Mouse (Mus musculus) neural tube, embryonic 12.5 days (tissue): ENCODE results near the gene Marveld1. TPM values are rescaled to one million over a fixed set of nuclear protein-coding genes. Genes with fewer than 3 reads are reported as not detected.

ENCODE experiments used
- ATAC-seq: fragments of 200-750 bp; cut with Nextera tagmentation; 2 replicates; pipeline ENCODE4 v1.8.0; 2017; ENCODE audit warnings: low read depth, mild to moderate bottlenecking, moderate TSS enrichment, moderate library complexity; ENCODE audit not compliant: low FRiP score
- H3K27ac ChIP-seq: fragments of 300-500 bp; sonication (generic); 2 replicates; pipeline ENCODE4 v1.5.1; 2016
- H3K27me3 ChIP-seq: fragments of 300-500 bp; sonication (generic); replicated peaks from 2 replicates; pipeline ENCODE4 v1.6.1; 2016; ENCODE audit warnings: mild to moderate bottlenecking
- H3K36me3 ChIP-seq: fragments of 300-500 bp; sonication (generic); 2 replicates; pipeline ENCODE4 v1.6.1; 2016; ENCODE audit warnings: mild to moderate bottlenecking
- H3K4me1 ChIP-seq: fragments of 300-500 bp; sonication (generic); 2 replicates; pipeline ENCODE4 v1.6.1; 2016
- H3K4me2 ChIP-seq: fragments of 300-500 bp; sonication (generic); replicated peaks from 2 replicates; pipeline ENCODE4 v1.6.1; 2016; ENCODE audit warnings: mild to moderate bottlenecking
- H3K4me3 ChIP-seq: fragments of 300-500 bp; sonication (generic); 2 replicates; pipeline ENCODE4 v1.5.1; 2016
- H3K9ac ChIP-seq: fragments of 300-500 bp; sonication (generic); 2 replicates; pipeline ENCODE4 v1.6.1; 2016; ENCODE audit warnings: mild to moderate bottlenecking
- H3K9me3 ChIP-seq: fragments of 300-500 bp; sonication (generic); 2 replicates; pipeline ENCODE4 v1.6.1; 2016; ENCODE audit warnings: mild to moderate bottlenecking
- WGBS: fragments of 180-500 bp; shearing (Covaris S2); methylation state at CpG from one replicate; pipeline ENCODE4 v1.1.7; 2016; 5-methylcytosine and 5-hydroxymethylcytosine counted together
- polyA plus RNA-seq: library from polyadenylated mRNA; unstranded; fragments of >200 nt; fragmentation: Nextera tagmentation; extraction: Ambion mirVana; gene quantifications from 2 replicates; pipeline ENCODE4 v1.2.1, GENCODE M21; 2016

The Marveld1 gene
- polyA plus RNA-seq, 1 experiment from 2014 or later, result 12.1 TPM

- Histone ChIP-seq H3K4me2 (no peak overlapping the region), H3K36me3 (no peaks in the 10 kb centered on the region), H3K27me3 (peaks cover 30% of the 10 kb centered on the region), H3K4me1 (peaks cover 18% of the 10 kb centered on the region), H3K9ac (no peak overlapping the region), H3K9me3 (no peaks in the 10 kb centered on the region), H3K27ac (no peak overlapping the region), H3K4me3 (no peak overlapping the region)
- 53% methylated on average over 6 of the region's 6 CpGs for WGBS
- ATAC-seq, result no peak
These were observed 3.1 kb upstream of the Marveld1 start for GRCm38 (mm10) chr19:42144067-42144466.

GRCm38 (mm10) chr19:42144541-42145167 is 2.5 kb upstream of the Marveld1 start:
- H3K4me1 ChIP-seq, result peaks cover 18% of the 10 kb centered on the region
- no peak overlapping the region for H3K27ac ChIP-seq
- no peak overlapping the region for H3K9ac ChIP-seq
- peaks cover 36% of the 10 kb centered on the region for H3K27me3 ChIP-seq
- no peak for ATAC-seq
- 31% methylated on average over 8 of the region's 8 CpGs for WGBS
- no peak overlapping the region for H3K4me3 ChIP-seq
- H3K4me2 ChIP-seq, result no peak overlapping the region
- H3K36me3 ChIP-seq, result no peaks in the 10 kb centered on the region
- no peaks in the 10 kb centered on the region for H3K9me3 ChIP-seq

DNA sequence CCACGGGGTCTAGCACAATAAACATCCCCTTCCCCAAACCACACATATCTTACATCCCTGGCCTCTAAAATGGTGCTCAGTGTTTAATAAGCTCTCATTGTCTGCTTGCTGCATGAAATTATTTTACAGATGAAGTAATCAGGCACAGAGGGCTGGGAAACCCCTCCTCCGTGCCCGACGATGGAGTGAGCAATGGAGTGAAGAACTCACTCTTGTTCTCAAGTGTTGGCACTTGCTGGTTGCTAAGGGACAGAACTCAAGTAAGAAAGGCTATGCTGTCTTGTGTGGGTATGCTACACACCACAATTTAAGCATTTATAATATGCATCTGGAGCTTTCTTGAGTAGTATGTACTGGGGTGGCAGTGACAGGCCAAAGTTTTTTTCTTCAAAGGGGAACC is 2.0 kb upstream of the Marveld1 start:
- H3K36me3 ChIP-seq, result no peaks in the 10 kb centered on the region
- ATAC-seq, result no peak
- no peaks in the 10 kb centered on the region for H3K9me3 ChIP-seq
- H3K4me3 ChIP-seq, result no peak overlapping the region
- H3K27ac ChIP-seq, result no peak overlapping the region
- WGBS, result 67% methylated on average over 4 of the region's 4 CpGs
- no peak overlapping the region for H3K4me2 ChIP-seq
- peaks cover 38% of the 10 kb centered on the region for H3K27me3 ChIP-seq
- peaks cover 18% of the 10 kb centered on the region for H3K4me1 ChIP-seq
- no peak overlapping the region for H3K9ac ChIP-seq

DNA sequence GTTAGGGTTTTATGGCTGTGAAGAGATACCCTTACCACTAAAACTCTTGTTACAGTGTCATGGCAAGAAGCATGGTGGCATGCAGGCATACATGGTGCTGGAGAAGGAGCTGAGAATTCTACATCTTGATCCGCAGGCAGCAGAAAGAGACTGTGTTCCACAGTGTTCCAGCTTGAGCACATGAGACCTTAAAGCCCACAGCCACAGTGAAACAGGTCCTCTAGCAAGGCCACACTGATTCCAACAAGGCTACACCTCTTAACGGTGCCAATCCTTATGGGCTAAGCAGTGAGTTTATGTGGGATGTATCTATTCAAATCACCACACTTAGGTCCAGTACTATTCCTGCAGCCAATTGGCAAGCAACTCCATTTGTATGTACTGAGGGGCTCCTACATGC is 1.5 kb upstream of the Marveld1 start:
- Histone ChIP-seq H3K9me3 (no peaks in the 10 kb centered on the region), H3K4me1 (peaks cover 18% of the 10 kb centered on the region), H3K36me3 (no peaks in the 10 kb centered on the region), H3K27ac (no peak overlapping the region), H3K4me3 (no peak overlapping the region), H3K27me3 (peaks cover 38% of the 10 kb centered on the region), H3K9ac (no peak overlapping the region), H3K4me2 (no peak overlapping the region)
- no peak for ATAC-seq
- 92% methylated on average over 2 of the region's 2 CpGs for WGBS

- H3K27ac ChIP-seq, result no peak overlapping the region
These were observed 757 bp upstream of the Marveld1 start for GRCm38 (mm10) chr19:42146276-42147010.

GRCm38 (mm10) chr19:42147769-42148568 is 769 bp downstream of the Marveld1 start:
- Histone ChIP-seq H3K9me3 (no peaks in the 10 kb centered on the region), H3K9ac (peak overlapping the region; percentile 71), H3K4me3 (peak overlapping the region; percentile 57), H3K4me1 (peaks cover 18% of the 10 kb centered on the region), H3K27me3 (peaks cover 38% of the 10 kb centered on the region), H3K4me2 (peak overlapping the region; percentile 82), H3K27ac (no peak overlapping the region), H3K36me3 (no peaks in the 10 kb centered on the region)
- ATAC-seq, result peak; percentile 30
- WGBS, result under 1% methylated on average over 63 of the region's 63 CpGs

More at GRCm38 (mm10) chr19:42146276-42147010, 757 bp upstream of the Marveld1 start:
- Histone ChIP-seq H3K36me3 (no peaks in the 10 kb centered on the region), H3K4me3 (no peak overlapping the region), H3K27me3 (peaks cover 38% of the 10 kb centered on the region), H3K4me2 (peak overlapping the region; percentile 82), H3K9ac (no peak overlapping the region), H3K9me3 (no peaks in the 10 kb centered on the region), H3K4me1 (peaks cover 18% of the 10 kb centered on the region)
- 92% methylated on average over 9 of the region's 9 CpGs for WGBS
- ATAC-seq, result no peak

GRCm38 (mm10) chr19:42148569-42148860 is 1.3 kb downstream of the Marveld1 start:
- Histone ChIP-seq H3K27me3 (peaks cover 38% of the 10 kb centered on the region), H3K9me3 (no peaks in the 10 kb centered on the region), H3K4me3 (peak overlapping the region; percentile 57), H3K27ac (no peak overlapping the region), H3K4me1 (peaks cover 18% of the 10 kb centered on the region), H3K4me2 (peak overlapping the region; percentile 82), H3K36me3 (no peaks in the 10 kb centered on the region), H3K9ac (peak overlapping the region; percentile 71)
- 0 out of 2 replicates have a peak, but pooled peaks have one; percentile 41 for ATAC-seq
- 23% methylated on average over 7 of the region's 7 CpGs for WGBS

DNA sequence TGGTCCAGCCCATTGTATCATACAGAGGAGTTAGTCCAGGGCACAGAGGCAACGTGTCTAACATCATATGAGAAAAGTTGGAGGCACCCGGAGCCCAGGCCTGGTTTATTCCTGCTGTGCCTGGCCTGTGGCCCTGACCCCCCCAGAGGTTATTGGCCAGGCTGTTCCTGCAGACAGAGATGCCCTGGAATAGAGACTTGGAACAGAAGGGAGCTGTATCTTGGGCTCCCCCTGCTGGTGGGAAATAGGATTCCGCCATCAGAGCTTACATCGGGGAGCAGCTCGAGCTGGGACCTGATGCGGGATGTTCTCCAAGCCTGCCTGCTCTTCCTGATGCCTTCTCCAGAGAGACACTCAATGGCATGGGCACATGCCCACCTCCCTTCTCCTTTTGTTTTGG is 4.8 kb downstream of the Marveld1 start:
- H3K9me3 ChIP-seq, result no peaks in the 10 kb centered on the region
- H3K9ac ChIP-seq, result no peak overlapping the region
- no peaks in the 10 kb centered on the region for H3K36me3 ChIP-seq
- 4% methylated on average over 6 of the region's 6 CpGs for whole genome bisulfite sequencing
- no peak overlapping the region; the same call in 1 of the 2 replicates for H3K4me3 ChIP-seq
- no peak overlapping the region for H3K27ac ChIP-seq
- ATAC-seq, result no peak
- peaks cover 24% of the 10 kb centered on the region for H3K27me3 ChIP-seq
- H3K4me1 ChIP-seq, result peaks cover 17% of the 10 kb centered on the region
- no peak overlapping the region for H3K4me2 ChIP-seq

GRCm38 (mm10) chr19:42157493-42158237 is 10.5 kb downstream of the Marveld1 start:
- H3K27ac ChIP-seq, result no peak overlapping the region
- no peak overlapping the region for H3K4me3 ChIP-seq
- 83% methylated on average over 12 of the region's 12 CpGs for WGBS
- no peak for ATAC-seq
- H3K4me1 ChIP-seq, result no peaks in the 10 kb centered on the region
- no peaks in the 10 kb centered on the region for H3K27me3 ChIP-seq
- H3K9ac ChIP-seq, result no peak overlapping the region
- H3K9me3 ChIP-seq, result no peaks in the 10 kb centered on the region
- no peaks in the 10 kb centered on the region for H3K36me3 ChIP-seq
- H3K4me2 ChIP-seq, result no peak overlapping the region

- Histone ChIP-seq H3K9ac (no peak overlapping the region), H3K27me3 (no peaks in the 10 kb centered on the region), H3K36me3 (no peaks in the 10 kb centered on the region), H3K4me1 (no peaks in the 10 kb centered on the region), H3K4me2 (no peak overlapping the region), H3K27ac (no peak overlapping the region), H3K9me3 (no peaks in the 10 kb centered on the region), H3K4me3 (no peak overlapping the region)
- WGBS, result 70% methylated on average over 13 of the region's 13 CpGs
- no peak for ATAC-seq
These were observed 11.2 kb downstream of the Marveld1 start for GRCm38 (mm10) chr19:42158246-42159017.

DNA sequence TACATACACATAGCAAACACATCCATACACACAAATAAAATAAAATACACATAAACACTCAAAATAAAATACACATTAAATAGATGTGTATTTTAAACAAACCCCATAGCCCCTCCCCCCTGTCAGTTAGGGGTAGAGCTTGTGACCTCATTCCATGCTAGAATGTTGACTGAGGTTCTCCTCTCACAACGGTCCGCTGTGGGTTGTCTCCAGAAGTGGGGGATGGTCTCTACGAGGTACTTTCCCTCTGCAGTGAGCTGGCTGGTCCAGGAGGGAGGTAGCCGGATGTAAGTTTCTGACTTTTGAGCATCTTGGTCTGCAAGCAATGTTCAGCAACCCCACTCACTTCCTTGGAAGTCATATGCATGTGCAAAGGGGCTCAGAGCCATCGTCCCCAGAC is 16.6 kb downstream of the Marveld1 start, which contains the start of gene Zfyve27:
Gene Zfyve27 (plus strand): TSS at position 188 of the 400 bp plus-strand sequence.
- no peak for ATAC-seq
- H3K9me3 ChIP-seq, result no peaks in the 10 kb centered on the region
- WGBS, result 75% methylated on average over 5 of the region's 5 CpGs

More for the DNA sequence above, 16.6 kb downstream of the Marveld1 start, which contains the start of gene Zfyve27:
- H3K36me3 ChIP-seq, result no peaks in the 10 kb centered on the region
- no peak within 1 kb of the TSS for H3K4me2 ChIP-seq
- peaks cover 6% of the 10 kb centered on the region; the same call in 1 of the 2 replicates for H3K4me1 ChIP-seq
- no peak within 1 kb of the TSS for H3K27ac ChIP-seq
- no peak within 1 kb of the TSS for H3K4me3 ChIP-seq
- no peak within 1 kb of the TSS for H3K9ac ChIP-seq
- H3K27me3 ChIP-seq, result peaks cover 15% of the 10 kb centered on the region
